Mouse (Mus musculus) heart, adult 9 months (tissue): ENCODE measurements around the gene Tbx22.

Experiments used
- DNase-seq, 2 experiments: peaks; one replicate each; pipeline ENCODE4 v3.0.0; 2022; ENCODE audit warnings: low spot score in 2 of 2

Tbx22 gene

DNA sequence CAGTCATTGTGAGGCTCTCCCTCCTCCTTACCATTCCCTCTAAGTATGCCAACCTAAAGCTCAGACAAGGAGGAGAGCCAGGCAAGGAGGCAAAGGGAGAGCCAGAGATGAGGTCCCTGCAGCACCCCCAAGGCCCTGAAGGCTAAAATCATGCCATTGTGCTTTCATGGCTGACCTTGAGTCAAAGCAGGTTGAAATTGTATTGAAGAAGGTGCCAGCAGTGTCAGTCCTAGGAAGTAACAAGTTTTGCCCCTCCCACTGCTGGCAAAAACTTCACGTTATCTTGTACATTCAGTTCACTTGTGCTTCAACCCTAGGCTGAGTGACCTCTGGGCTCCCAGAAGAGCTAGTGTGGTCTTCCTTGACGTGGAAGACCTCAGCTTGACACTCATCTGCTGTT is at the start of gene Tbx22:
Gene Tbx22, plus strand, starts transcription at position 301 of the 400 bp plus-strand sequence.
- DNase-seq = no peak

DNA sequence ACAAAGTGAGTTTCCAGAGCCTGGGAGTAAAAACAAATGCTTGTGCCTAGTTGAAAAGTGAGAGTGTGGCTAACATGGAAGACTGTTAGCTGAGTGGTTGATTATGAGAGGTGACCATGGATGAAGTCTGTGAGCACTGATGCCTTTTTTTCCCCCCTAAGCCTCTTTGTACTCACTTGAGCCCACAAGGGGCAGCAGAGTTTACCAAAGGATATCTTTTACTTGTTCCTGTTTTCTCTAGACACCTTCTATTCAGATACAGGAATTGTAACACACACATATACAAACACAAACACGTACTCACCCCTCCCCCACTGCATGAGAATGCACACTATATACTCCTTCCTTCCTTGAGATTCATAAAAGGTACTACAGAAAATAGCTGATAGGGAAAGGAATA is 913 bp downstream of the Tbx22 start:
- no peak for DNase-seq

GRCm38 (mm10) chrX:107679203-107679602 is 11.4 kb downstream of the Tbx22 start:
- DNase-seq = no peak

GRCm38 (mm10) chrX:107708584-107708983 is 40.8 kb downstream of the Tbx22 start:
- DNase-seq = no peak

DNA sequence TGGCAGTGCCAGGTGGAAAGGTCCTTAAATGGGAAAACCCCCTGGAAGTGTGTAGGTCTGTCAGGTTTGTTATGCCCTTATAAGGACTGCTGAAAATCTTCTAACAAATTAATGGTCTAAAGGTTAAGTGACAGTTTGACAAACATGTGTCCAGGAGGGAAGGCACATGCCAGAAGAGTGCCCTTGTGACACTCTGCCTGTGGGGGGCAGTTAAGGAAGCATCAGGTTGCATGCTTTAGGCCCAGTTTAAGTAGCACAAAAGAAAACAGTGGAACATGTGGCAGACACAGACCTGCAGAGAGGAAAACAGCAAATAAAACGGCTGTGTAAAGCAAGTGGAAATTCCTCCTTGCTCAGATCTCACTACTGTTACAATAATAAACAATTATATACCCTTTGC is 55.8 kb downstream of the Tbx22 start:
- no peak for DNase-seq
